ENCODE assay signal across 7 mouse cellular contexts in the genomic region with DNA sequence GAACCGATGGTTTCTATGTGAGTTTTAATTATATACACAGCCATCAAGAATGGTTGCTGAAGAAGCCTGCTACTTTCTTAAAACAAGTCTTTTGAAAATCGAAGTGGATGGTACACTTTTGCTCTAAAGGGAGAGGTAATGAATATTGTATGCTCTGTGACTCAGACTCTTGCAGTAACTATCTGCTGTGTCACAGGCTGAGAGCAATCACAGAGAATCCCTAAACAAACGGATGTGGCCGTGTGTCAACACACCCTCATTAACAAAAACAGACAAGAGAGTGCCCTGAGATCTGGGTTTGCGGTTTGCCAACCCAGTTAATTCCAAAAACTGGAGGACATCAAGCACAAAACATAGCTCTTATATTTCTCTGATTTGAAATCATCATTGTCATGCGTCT.
"Had no signal": no experiment of that assay in that cellular context is flagged by ENCODE, and none has a peak within 500 bp of the region (broad histone marks: within the 10 kb centered on the region; RNA-seq: fewer than 3 reads in every experiment).

No protein-coding gene starts in this region.

- ATAC-seq: intestine, postnatal 0 days had no signal

- DNase-seq: kidney, adult 8-10 months; kidney, postnatal 25 days; layer of hippocampus, postnatal 36 days; liver, embryonic 13.5 days; lung, adult 2 months; right cerebral cortex, postnatal 14 days had no signal
